Mouse (Mus musculus) cortical plate, adult 2 months (tissue): ENCODE data around the gene Rpl36-ps4.

Experiments used
- CTCF ChIP-seq: fragments of 200-500 bp; IDR thresholded peaks from 2 replicates; pipeline ENCODE4 v1.5.1; 2011; ENCODE audit warnings: mild to moderate bottlenecking, control low read depth, low read length; ENCODE audit not compliant: insufficient read depth; ENCODE audit errors: extremely low read depth
- POLR2A ChIP-seq: fragments of 200-500 bp; IDR thresholded peaks from 2 replicates; pipeline ENCODE4 v1.6.1; 2011; ENCODE audit warnings: mild to moderate bottlenecking, low read length, control low read depth; ENCODE audit not compliant: insufficient read depth; ENCODE audit errors: extremely low read depth

DNA sequence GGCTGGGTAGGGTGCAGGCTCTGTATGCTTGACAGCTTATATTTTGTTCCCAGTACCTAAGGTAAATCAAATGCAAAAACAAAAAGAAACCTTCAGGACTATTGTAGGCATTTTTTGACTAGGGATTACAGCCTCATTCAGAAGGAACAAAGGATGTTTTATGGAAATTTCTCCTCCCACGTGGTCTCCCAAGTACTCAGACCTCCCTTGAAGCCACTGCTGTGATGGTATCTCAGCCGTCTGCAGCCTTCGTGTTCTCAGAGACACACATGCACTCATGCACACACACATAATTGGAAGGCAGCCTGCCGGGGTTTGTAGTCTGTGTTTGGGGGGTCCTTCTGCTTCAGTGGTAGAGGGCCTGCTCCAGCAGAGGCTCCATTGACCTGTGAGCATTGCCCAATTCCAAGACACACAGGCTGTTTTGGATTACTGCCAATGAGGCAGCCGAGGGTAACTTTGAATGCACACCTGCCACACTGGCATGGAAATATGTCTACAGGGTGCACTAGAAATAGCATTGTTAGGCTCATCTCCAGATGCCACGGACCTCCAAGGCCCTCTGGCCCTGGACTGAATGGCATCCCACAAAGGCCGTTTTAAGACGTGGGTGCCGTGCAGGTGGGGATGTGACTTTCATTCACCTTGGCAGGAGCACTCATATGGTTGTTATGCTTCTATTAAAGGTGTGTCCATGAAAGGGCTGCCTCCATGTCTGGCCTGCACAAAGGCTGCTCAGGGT is 41.1 kb upstream of the Rpl36-ps4 start:
- no peak for TF ChIP-seq CTCF
- TF ChIP-seq POLR2A = no peak
